Mouse (Mus musculus) G1E-ER4 (cell line): ENCODE measurements around the gene Pex14. TPM values are rescaled to one million over a fixed set of nuclear protein-coding genes. Genes with fewer than 3 reads are reported as not detected.

Experiments
- GATA1 ChIP-seq: IDR thresholded peaks from one replicate; pipeline ENCODE4 v1.8.0; 2012; ENCODE audit warnings: low read length, inconsistent platforms
- polyA plus RNA-seq: library from polyadenylated mRNA; stranded (reverse); fragments of >175 nt; gene quantifications from 2 replicates; pipeline ENCODE4 v1.2.3, GENCODE M21; 2012

Gene Pex14
- polyA plus RNA-seq, 1 experiment: 57.5 TPM

- no peak for TF ChIP-seq GATA1
These were observed 147.1 kb downstream of the Pex14 start for GRCm38 (mm10) chr4:148952328-148953222.

GRCm38 (mm10) chr4:148951821-148952291, 147.8 kb downstream of the Pex14 start:
- no peak for TF ChIP-seq GATA1

GRCm38 (mm10) chr4:148950932-148951650, 148.6 kb downstream of the Pex14 start:
- no peak for TF ChIP-seq GATA1

GRCm38 (mm10) chr4:148950487-148950886, 149.2 kb downstream of the Pex14 start:
- no peak for TF ChIP-seq GATA1

GRCm38 (mm10) chr4:148947833-148948388, 151.8 kb downstream of the Pex14 start:
- TF ChIP-seq GATA1: no peak

GRCm38 (mm10) chr4:148946071-148946470, 153.6 kb downstream of the Pex14 start:
- TF ChIP-seq GATA1: no peak

- no peak for TF ChIP-seq GATA1
These were observed 154.2 kb downstream of the Pex14 start for GRCm38 (mm10) chr4:148945476-148945881.

- no peak for TF ChIP-seq GATA1
These were observed 156.6 kb downstream of the Pex14 start for GRCm38 (mm10) chr4:148943099-148943498.

- TF ChIP-seq GATA1: no peak
These were observed 158.4 kb downstream of the Pex14 start for GRCm38 (mm10) chr4:148941321-148941720.

GRCm38 (mm10) chr4:148940674-148941211, 158.9 kb downstream of the Pex14 start:
- no peak for TF ChIP-seq GATA1

- no peak for TF ChIP-seq GATA1
These were observed 161.1 kb downstream of the Pex14 start for GRCm38 (mm10) chr4:148938546-148938945.

GRCm38 (mm10) chr4:148936727-148937126, 162.9 kb downstream of the Pex14 start:
- TF ChIP-seq GATA1: no peak

GRCm38 (mm10) chr4:148936111-148936510, 163.6 kb downstream of the Pex14 start:
- TF ChIP-seq GATA1: no peak

- no peak for TF ChIP-seq GATA1
These were observed 164.5 kb downstream of the Pex14 start for GRCm38 (mm10) chr4:148935211-148935610.

GRCm38 (mm10) chr4:148933109-148933508, 166.6 kb downstream of the Pex14 start:
- TF ChIP-seq GATA1: no peak
